Mouse (Mus musculus) liver, adult 2 months (tissue): ENCODE data around the gene Abca7.

ENCODE experiments used
- CTCF ChIP-seq: fragments of 200-500 bp; IDR thresholded peaks from 2 replicates; pipeline ENCODE4 v1.5.1; 2011; ENCODE audit warnings: low read depth, low read length, control low read depth
- POLR2A ChIP-seq: fragments of 200-500 bp; IDR thresholded peaks from 2 replicates; pipeline ENCODE4 v1.6.1; 2011; ENCODE audit warnings: low read length, control low read depth; ENCODE audit not compliant: insufficient read depth; ENCODE audit errors: extremely low read depth

DNA sequence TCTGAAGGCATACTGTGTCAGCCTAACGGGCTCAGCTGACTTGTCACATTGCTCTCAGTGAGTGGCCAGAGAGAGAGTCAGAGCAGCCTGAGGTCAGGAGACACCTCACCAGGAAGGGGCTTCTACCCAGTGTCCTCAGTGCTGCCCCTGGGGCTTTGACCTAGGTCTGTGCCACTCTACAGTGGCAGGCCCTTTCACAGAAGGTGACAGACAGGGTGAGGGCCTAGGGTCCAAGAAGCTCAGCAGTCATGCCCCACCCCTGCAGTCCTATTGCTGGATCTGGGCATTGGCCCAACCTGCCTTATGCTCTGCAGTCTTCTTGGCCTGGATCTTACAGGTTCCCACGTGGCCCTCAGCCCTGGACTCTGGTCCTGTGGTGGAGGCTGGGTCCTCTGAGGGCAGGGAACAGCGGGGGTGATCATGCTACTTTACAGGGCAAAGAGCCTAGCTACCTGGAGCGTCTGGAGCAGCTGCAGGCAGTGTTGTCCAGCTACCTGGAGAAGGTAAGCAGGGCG lies 29.4 kb upstream of the Abca7 start:
- TF ChIP-seq POLR2A (no peak), CTCF (no peak)
